Mouse (Mus musculus) heart, adult 2 months (tissue): Measurements from ENCODE around the gene Med11. TPM values are rescaled to one million over a fixed set of nuclear protein-coding genes. Genes with fewer than 3 reads are reported as not detected.

Experiments
- DNase-seq, 2 experiments: peaks; one replicate each; pipeline ENCODE4 v3.0.0; 2021
- H3K27ac ChIP-seq: fragments of 200-600 bp; 2 replicates; pipeline ENCODE4 v1.8.1; 2022
- H3K27me3 ChIP-seq: fragments of 200-500 bp; 2 replicates; pipeline ENCODE4 v1.6.1; 2012; ENCODE audit warnings: mild to moderate bottlenecking, low read length, inconsistent platforms, mixed read lengths; ENCODE audit not compliant: control insufficient read depth, insufficient read depth
- H3K36me3 ChIP-seq: fragments of 200-500 bp; 2 replicates; pipeline ENCODE4 v1.6.1; 2012; ENCODE audit warnings: low read length, inconsistent platforms; ENCODE audit not compliant: control insufficient read depth, insufficient read depth
- H3K4me1 ChIP-seq: fragments of 200-500 bp; 2 replicates; pipeline ENCODE4 v1.6.1; 2011; ENCODE audit warnings: low read length; ENCODE audit not compliant: control insufficient read depth, insufficient read depth
- H3K4me3 ChIP-seq: fragments of 200-600 bp; 2 replicates; pipeline ENCODE4 v1.8.1; 2022
- H3K79me2 ChIP-seq: fragments of 200-500 bp; replicated peaks from 2 replicates; pipeline ENCODE4 v1.6.1; 2012; ENCODE audit warnings: mild to moderate bottlenecking, inconsistent platforms, low read length, moderate library complexity, mixed read lengths; ENCODE audit not compliant: control insufficient read depth, insufficient read depth
- H3K9ac ChIP-seq: fragments of 200-500 bp; 2 replicates; pipeline ENCODE4 v1.6.1; 2012; ENCODE audit warnings: low read depth, mild to moderate bottlenecking, control low read depth, inconsistent platforms, low read length, mixed read lengths
- CTCF ChIP-seq: fragments of 200-600 bp; IDR thresholded peaks from 2 replicates; pipeline ENCODE4 v1.8.1; 2022; ENCODE audit warnings: antibody characterized with exemption, mild to moderate bottlenecking, moderate library complexity
- EP300 ChIP-seq: fragments of 200-500 bp; IDR thresholded peaks from 2 replicates; pipeline ENCODE4 v1.6.1; 2011; ENCODE audit warnings: low read depth, low read length, control low read depth; ENCODE audit not compliant: insufficient read depth
- POLR2A ChIP-seq: fragments of 200-500 bp; IDR thresholded peaks from 2 replicates; pipeline ENCODE4 v1.6.1; 2011; ENCODE audit warnings: mild to moderate bottlenecking, low read depth, low read length, control low read depth; ENCODE audit not compliant: insufficient read depth
- WGBS: fragments of 180-500 bp; shearing (Covaris S2); methylation state at CpG from one replicate; pipeline ENCODE4 v1.1.7; 2018; 5-methylcytosine and 5-hydroxymethylcytosine counted together
- intact Hi-C: fragments of 180-260 bp; cut with DNase I; formaldehyde crosslinking; loops from one replicate; pipeline ENCODE4 v1.15.1; 2025
- polyA plus RNA-seq: library from polyadenylated mRNA; depleted of rRNA; stranded (reverse); fragments of >200 nt; gene quantifications from 2 replicates; pipeline ENCODE4 v1.2.3, GENCODE M21; 2012
- total RNA-seq, 2 experiments: library from RNA; stranded (reverse); gene quantifications; 2 replicates each; pipeline ENCODE4 v1.2.3; 2021

The Med11 gene
- total and polyA plus RNA-seq, 3 experiments, result 6.6 to 9.7 (median 6.7) TPM

- DNase-seq, result no peak
- no peak overlapping the region for H3K9ac ChIP-seq
- no peaks in the 10 kb centered on the region for H3K4me1 ChIP-seq
- H3K4me3 ChIP-seq, result no peak overlapping the region
- no peaks in the 10 kb centered on the region for H3K79me2 ChIP-seq
- no peaks in the 10 kb centered on the region; the same call in 1 of the 2 replicates for H3K36me3 ChIP-seq
- no peaks in the 10 kb centered on the region for H3K27me3 ChIP-seq
- TF ChIP-seq POLR2A (no peak), CTCF (no peak), EP300 (no peak)
- no peak overlapping the region for H3K27ac ChIP-seq
- WGBS, result 79% methylated on average over 2 of the region's 2 CpGs
- intact Hi-C loops, result loop anchor here (10.0 kb wide), 1 partner anchor 154 kb away; no protein-coding TSS in a partner anchor
Measured at GRCm38 (mm10) chr11:70450926-70451325, 793 bp upstream of the Med11 start.

DNA sequence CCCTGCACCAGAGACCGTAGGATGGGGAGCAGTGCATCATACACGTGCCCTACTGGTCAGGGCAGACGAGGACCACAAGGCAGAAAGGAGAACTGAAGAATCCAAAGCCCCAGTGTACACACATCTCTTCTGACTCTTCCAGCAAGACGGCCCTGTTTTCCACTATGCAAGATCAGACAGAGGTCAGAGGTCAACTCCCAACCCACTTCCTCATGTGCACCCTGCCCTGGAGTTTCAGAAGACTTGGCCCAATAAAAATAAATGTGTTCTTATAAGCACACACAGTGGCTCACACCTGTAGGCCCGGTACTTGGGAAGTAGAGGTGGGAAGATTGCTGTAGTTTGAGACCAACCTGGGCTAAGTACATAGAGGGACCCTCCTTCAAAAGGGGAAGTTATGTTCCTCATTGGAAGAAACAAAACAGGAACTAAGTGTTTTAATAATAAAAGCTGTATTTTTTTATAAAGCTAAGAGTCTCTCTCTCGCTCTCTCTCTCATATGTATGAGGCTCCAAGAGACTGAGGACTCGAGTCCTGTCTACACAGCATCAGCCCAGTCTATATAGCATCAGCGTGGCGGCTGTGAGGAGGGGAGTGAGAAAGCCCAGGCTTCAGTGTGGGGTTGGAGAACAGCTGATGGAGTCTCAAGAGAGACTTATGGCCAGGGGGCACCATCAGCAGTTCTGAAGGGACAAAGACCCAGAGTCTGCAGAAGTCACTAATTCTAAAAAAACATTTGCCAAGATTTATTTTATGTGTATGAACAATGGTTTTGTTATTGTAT lies 1.7 kb downstream of the Med11 start:
- Histone ChIP-seq H3K4me3 (no peak overlapping the region), H3K36me3 (no peaks in the 10 kb centered on the region; the same call in 1 of the 2 replicates), H3K4me1 (peaks cover under 1% of the 10 kb centered on the region; the same call in 1 of the 2 replicates), H3K79me2 (no peaks in the 10 kb centered on the region), H3K9ac (no peak overlapping the region), H3K27ac (no peak overlapping the region), H3K27me3 (no peaks in the 10 kb centered on the region)
- TF ChIP-seq EP300 (no peak), CTCF (no peak), POLR2A (no peak)
- WGBS, result 75% methylated on average over 9 of the region's 9 CpGs
- intact Hi-C loops, result loop anchor here (10.0 kb wide), 1 partner anchor 151 kb away; no protein-coding TSS in a partner anchor
- DNase-seq, result peak in 1 of 2 experiments; percentile 56

DNA sequence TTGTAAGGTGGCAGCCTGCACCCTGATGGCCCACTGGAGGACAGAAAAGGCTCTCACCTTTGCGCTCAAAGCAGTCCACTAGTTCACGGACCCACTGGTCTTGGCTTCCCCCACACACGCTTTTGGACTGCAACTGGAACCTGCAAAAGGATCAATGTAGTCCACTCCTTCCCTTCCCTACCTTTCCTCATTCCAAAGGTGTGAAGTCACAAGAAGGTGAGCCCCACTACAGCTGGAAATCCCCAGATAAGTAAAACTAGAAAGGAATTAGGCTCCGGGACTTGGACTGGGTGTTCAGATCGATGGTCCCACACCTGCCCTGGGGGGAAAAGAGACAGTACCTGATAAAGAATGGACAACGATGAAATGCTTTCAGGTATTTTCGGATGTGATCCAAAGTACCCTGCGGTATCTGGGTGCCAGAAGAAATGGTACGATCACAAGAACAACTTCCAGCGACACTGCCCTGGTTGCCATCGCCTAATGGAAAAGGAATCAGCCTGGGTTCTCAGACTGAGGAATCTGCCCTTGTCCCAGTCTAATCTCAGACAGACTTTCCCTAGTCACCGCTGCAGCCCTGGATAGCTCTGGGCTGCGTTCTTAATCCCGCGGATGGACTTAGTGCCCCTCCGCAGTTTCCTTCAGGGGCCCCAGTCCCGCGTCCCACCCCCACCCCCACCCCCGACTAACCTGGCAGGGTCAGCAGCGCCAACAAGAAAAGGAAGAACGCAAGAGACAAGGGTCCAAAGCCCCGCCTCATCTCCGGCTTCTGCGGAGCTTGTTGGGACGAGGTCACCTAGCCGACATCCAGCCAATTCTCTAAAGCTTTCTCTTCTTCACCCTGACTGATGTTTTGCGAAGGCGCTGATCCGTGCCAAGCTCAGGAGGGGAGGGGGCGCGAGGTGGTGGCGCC lies 7.2 kb downstream of the Med11 start, which contains the start of gene Zmynd15:
TSS of gene Zmynd15 (plus strand) at position 746 of the 913 bp plus-strand sequence.
- Histone ChIP-seq H3K27me3 (no peaks in the 10 kb centered on the region), H3K4me1 (peaks cover 4% of the 10 kb centered on the region), H3K9ac (peak within 1 kb of the TSS; percentile 79), H3K27ac (peak within 1 kb of the TSS; percentile 84), H3K36me3 (no peaks in the 10 kb centered on the region), H3K79me2 (no peaks in the 10 kb centered on the region), H3K4me3 (peak within 1 kb of the TSS; percentile 67)
- 12% methylated on average over 32 of the region's 32 CpGs for WGBS
- intact Hi-C loops, result loop anchor here (10.0 kb wide), 1 partner anchor 146 kb away; no protein-coding TSS in a partner anchor
- DNase-seq, result no peak
- TF ChIP-seq CTCF (no peak), POLR2A (no peak), EP300 (no peak)

DNA sequence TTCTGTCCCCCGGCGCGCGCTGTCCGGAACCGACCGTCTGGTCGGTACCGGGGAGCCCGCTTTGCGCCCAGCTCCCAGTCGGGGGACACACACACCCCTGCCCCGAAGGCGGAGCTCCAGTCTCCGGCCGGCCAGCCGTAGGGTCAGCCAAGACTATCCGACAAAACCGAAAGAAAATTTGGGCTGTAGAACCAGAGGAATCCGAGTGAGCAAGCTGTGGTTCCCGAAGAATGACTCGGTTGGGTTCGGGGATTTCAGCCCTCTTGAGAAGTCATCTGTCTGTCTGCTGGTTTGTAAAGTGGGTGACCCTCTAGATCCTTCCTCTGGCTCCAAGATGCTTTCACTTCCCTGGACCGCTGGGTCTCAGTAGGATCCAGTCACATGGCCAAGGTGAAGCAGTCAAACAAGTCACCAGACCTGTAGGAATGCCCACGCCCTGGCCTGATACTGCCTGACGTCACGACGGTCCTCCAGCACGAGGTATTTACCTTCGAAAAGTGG lies 7.9 kb downstream of the Med11 start, which contains the start of gene Cxcl16:
TSS of gene Cxcl16 (minus strand) at position 384 of the 501 bp plus-strand sequence.
- Histone ChIP-seq H3K9ac (peak within 1 kb of the TSS; percentile 79), H3K27ac (peak within 1 kb of the TSS; percentile 84)
- WGBS, result 3% methylated on average over 30 of the region's 30 CpGs

DNA sequence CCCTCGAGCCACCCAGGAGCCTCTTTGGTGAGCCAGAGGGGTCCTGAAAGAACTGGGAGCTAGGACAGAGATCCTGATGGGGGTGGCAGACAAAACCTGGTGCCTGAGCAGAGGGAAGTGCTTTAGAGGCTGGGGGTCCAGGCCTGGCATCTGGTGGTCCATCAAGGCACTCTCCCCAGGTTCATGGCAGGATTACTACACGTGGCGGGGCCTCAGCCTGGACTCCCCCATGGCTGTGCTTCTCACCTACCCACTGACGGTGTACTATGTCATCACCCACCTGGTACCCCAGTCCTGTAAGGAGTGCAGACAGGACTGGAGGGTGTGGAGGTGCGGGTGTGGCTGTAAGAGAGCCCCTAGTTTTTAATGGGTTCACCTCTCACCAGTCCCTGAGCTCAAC lies 12.3 kb downstream of the Med11 start:
- 84% methylated on average over 5 of the region's 5 CpGs for WGBS
- peaks cover 4% of the 10 kb centered on the region for H3K4me1 ChIP-seq
- no peaks in the 10 kb centered on the region for H3K27me3 ChIP-seq
- H3K36me3 ChIP-seq, result peaks cover 3% of the 10 kb centered on the region
- H3K79me2 ChIP-seq, result no peaks in the 10 kb centered on the region
- H3K27ac ChIP-seq, result no peak overlapping the region
- intact Hi-C loops, result no loop called here
- TF ChIP-seq EP300, result no peak
- TF ChIP-seq CTCF, result no peak
- no peak for TF ChIP-seq POLR2A
- H3K9ac ChIP-seq, result no peak overlapping the region
- no peak overlapping the region for H3K4me3 ChIP-seq
- DNase-seq, result no peak

More for the DNA sequence above, 7.9 kb downstream of the Med11 start, which contains the start of gene Cxcl16:
- no peaks in the 10 kb centered on the region for H3K36me3 ChIP-seq
- peak; percentile 83 for DNase-seq
- no peaks in the 10 kb centered on the region for H3K27me3 ChIP-seq
- intact Hi-C loops, result loop anchor here (10.0 kb wide), 1 partner anchor 145 kb away; no protein-coding TSS in a partner anchor
- TF ChIP-seq CTCF (no peak), EP300 (no peak), POLR2A (peak; percentile 46; the same call in 1 of the 2 replicates)
- H3K4me3 ChIP-seq, result peak within 1 kb of the TSS; percentile 67
- peaks cover 4% of the 10 kb centered on the region for H3K4me1 ChIP-seq
- no peaks in the 10 kb centered on the region for H3K79me2 ChIP-seq
